Mouse (Mus musculus): ENCODE results near the gene Dpf3. TPM values are rescaled to one million over a fixed set of nuclear protein-coding genes. Genes with fewer than 3 reads are reported as not detected.

Gene Dpf3
- polyA plus RNA-seq, 1 experiment from 2014 or later = 6.6 TPM

- no peak for ATAC-seq (ENCODE audit: low read depth)
- Histone ChIP-seq H3K4me3 (replicated peaks) (no peak overlapping the region), H3K9me3 (replicated peaks) (no peaks in the 10 kb centered on the region), H3K27me3 (peaks cover 17% of the 10 kb centered on the region; the same call in 1 of the 2 replicates), H3K36me3 (no peaks in the 10 kb centered on the region), H3K4me2 (no peak overlapping the region), H3K9ac (no peak overlapping the region), H3K27ac (no peak overlapping the region), H3K4me1 (replicated peaks) (peaks cover 43% of the 10 kb centered on the region)
- 72% methylated on average over 9 of the region's 9 CpGs for WGBS (ENCODE audit: insufficient replicate concordance)
- no peak for DNase-seq
These were observed 17.4 kb downstream of the Dpf3 start for GRCm38 (mm10) chr12:83470085-83470484.

GRCm38 (mm10) chr12:83466508-83467430, 20.7 kb downstream of the Dpf3 start:
- H3K27ac ChIP-seq = peak overlapping the region; percentile 39
- H3K4me2 ChIP-seq = peak overlapping the region; percentile 34
- H3K36me3 ChIP-seq = peaks cover 6% of the 10 kb centered on the region
- peak; percentile 29 for DNase-seq
- WGBS (ENCODE audit: insufficient replicate concordance) = 31% methylated on average over 6 of the region's 6 CpGs
- peak; percentile 80 for ATAC-seq (ENCODE audit: low read depth)
- H3K4me1 ChIP-seq (replicated peaks) = peaks cover 32% of the 10 kb centered on the region
- peak overlapping the region; percentile 33; the same call in 1 of the 2 replicates for H3K9ac ChIP-seq
- peaks cover 7% of the 10 kb centered on the region; the same call in 1 of the 2 replicates for H3K27me3 ChIP-seq
- no peaks in the 10 kb centered on the region for H3K9me3 ChIP-seq (replicated peaks)
- no peak overlapping the region for H3K4me3 ChIP-seq (replicated peaks)

GRCm38 (mm10) chr12:83466053-83466452, 21.5 kb downstream of the Dpf3 start:
- Histone ChIP-seq H3K27ac (0 out of 2 replicates have a peak overlapping the region, but pooled peaks have one; percentile 8), H3K27me3 (no peaks in the 10 kb centered on the region), H3K4me1 (replicated peaks) (peaks cover 32% of the 10 kb centered on the region), H3K4me3 (replicated peaks) (no peak overlapping the region), H3K4me2 (no peak overlapping the region), H3K36me3 (peaks cover 9% of the 10 kb centered on the region), H3K9me3 (replicated peaks) (no peaks in the 10 kb centered on the region), H3K9ac (no peak overlapping the region)
- 79% methylated on average over 4 of the region's 4 CpGs for WGBS (ENCODE audit: insufficient replicate concordance)
- no peak; the same call in 1 of the 2 replicates for ATAC-seq (ENCODE audit: low read depth)
- DNase-seq = no peak

GRCm38 (mm10) chr12:83460272-83460671, 27.2 kb downstream of the Dpf3 start:
- Histone ChIP-seq H3K27ac (no peak overlapping the region), H3K4me3 (replicated peaks) (no peak overlapping the region), H3K9me3 (replicated peaks) (no peaks in the 10 kb centered on the region), H3K4me2 (no peak overlapping the region), H3K27me3 (no peaks in the 10 kb centered on the region), H3K9ac (no peak overlapping the region), H3K4me1 (replicated peaks) (peaks cover 31% of the 10 kb centered on the region), H3K36me3 (peaks cover 12% of the 10 kb centered on the region)
- DNase-seq = no peak
- ATAC-seq (ENCODE audit: low read depth) = no peak
- WGBS (ENCODE audit: insufficient replicate concordance) = 69% methylated on average over 3 of the region's 3 CpGs

- 58% methylated on average over 5 of the region's 5 CpGs for WGBS (ENCODE audit: insufficient replicate concordance)
- H3K4me3 ChIP-seq (replicated peaks) = no peak overlapping the region
- peaks cover 3% of the 10 kb centered on the region; the same call in 1 of the 2 replicates for H3K36me3 ChIP-seq
- H3K4me1 ChIP-seq (replicated peaks) = peaks cover 38% of the 10 kb centered on the region
- ATAC-seq (ENCODE audit: low read depth) (peak; percentile 70), DNase-seq (no peak)
- no peak overlapping the region for H3K4me2 ChIP-seq
- H3K27ac ChIP-seq = peak overlapping the region; percentile 62
- no peak overlapping the region for H3K9ac ChIP-seq
- no peaks in the 10 kb centered on the region for H3K9me3 ChIP-seq (replicated peaks)
- H3K27me3 ChIP-seq = peaks cover 3% of the 10 kb centered on the region; the same call in 1 of the 2 replicates
These were observed 32.7 kb downstream of the Dpf3 start for GRCm38 (mm10) chr12:83454697-83455321.

- Histone ChIP-seq H3K9me3 (replicated peaks) (no peaks in the 10 kb centered on the region), H3K27ac (no peak overlapping the region), H3K36me3 (peaks cover 3% of the 10 kb centered on the region; the same call in 1 of the 2 replicates), H3K4me3 (replicated peaks) (no peak overlapping the region), H3K27me3 (peaks cover 13% of the 10 kb centered on the region), H3K4me2 (no peak overlapping the region), H3K4me1 (replicated peaks) (peaks cover 31% of the 10 kb centered on the region), H3K9ac (no peak overlapping the region)
- DNase-seq (no peak), ATAC-seq (ENCODE audit: low read depth) (no peak)
- 48% methylated on average over 8 of the region's 8 CpGs for WGBS (ENCODE audit: insufficient replicate concordance)
These were observed 35.7 kb downstream of the Dpf3 start for GRCm38 (mm10) chr12:83451850-83452249.

- DNase-seq (no peak), ATAC-seq (ENCODE audit: low read depth) (no peak)
- WGBS (ENCODE audit: insufficient replicate concordance) = 90% methylated on average over 1 of the region's 1 CpGs
- no peak overlapping the region for H3K27ac ChIP-seq
- no peak overlapping the region for H3K9ac ChIP-seq
- peaks cover 37% of the 10 kb centered on the region for H3K4me1 ChIP-seq (replicated peaks)
- no peaks in the 10 kb centered on the region for H3K9me3 ChIP-seq (replicated peaks)
- no peak overlapping the region for H3K4me3 ChIP-seq (replicated peaks)
- H3K36me3 ChIP-seq = no peaks in the 10 kb centered on the region
- no peak overlapping the region for H3K4me2 ChIP-seq
- peaks cover 13% of the 10 kb centered on the region for H3K27me3 ChIP-seq
These were observed 37.0 kb downstream of the Dpf3 start for GRCm38 (mm10) chr12:83450471-83450870.

GRCm38 (mm10) chr12:83449202-83449601, 38.3 kb downstream of the Dpf3 start:
- H3K4me2 ChIP-seq = no peak overlapping the region
- WGBS (ENCODE audit: insufficient replicate concordance) = 68% methylated on average over 7 of the region's 7 CpGs

GRCm38 (mm10) chr12:83445587-83445986, 41.9 kb downstream of the Dpf3 start:
- 0 out of 2 replicates have a peak, but pooled peaks have one; percentile 45 for ATAC-seq (ENCODE audit: low read depth)

More at GRCm38 (mm10) chr12:83449202-83449601, 38.3 kb downstream of the Dpf3 start:
- no peaks in the 10 kb centered on the region for H3K36me3 ChIP-seq
- DNase-seq (no peak), ATAC-seq (ENCODE audit: low read depth) (no peak)
- no peak overlapping the region for H3K4me3 ChIP-seq (replicated peaks)
- H3K4me1 ChIP-seq (replicated peaks) = peaks cover 42% of the 10 kb centered on the region
- no peaks in the 10 kb centered on the region for H3K9me3 ChIP-seq (replicated peaks)
- H3K27me3 ChIP-seq = peaks cover 13% of the 10 kb centered on the region
- no peak overlapping the region for H3K27ac ChIP-seq
- H3K9ac ChIP-seq = no peak overlapping the region

GRCm38 (mm10) chr12:83444448-83444847, 43.1 kb downstream of the Dpf3 start:
- DNase-seq (no peak), ATAC-seq (ENCODE audit: low read depth) (no peak)
- Histone ChIP-seq H3K27ac (no peak overlapping the region), H3K4me2 (no peak overlapping the region), H3K36me3 (no peaks in the 10 kb centered on the region), H3K9ac (no peak overlapping the region), H3K9me3 (replicated peaks) (no peaks in the 10 kb centered on the region), H3K4me3 (replicated peaks) (no peak overlapping the region), H3K27me3 (peaks cover 7% of the 10 kb centered on the region), H3K4me1 (replicated peaks) (peaks cover 25% of the 10 kb centered on the region)
- 81% methylated on average over 2 of the region's 2 CpGs for WGBS (ENCODE audit: insufficient replicate concordance)

More at GRCm38 (mm10) chr12:83445587-83445986, 41.9 kb downstream of the Dpf3 start:
- H3K27me3 ChIP-seq = peaks cover 10% of the 10 kb centered on the region
- DNase-seq = no peak
- peaks cover 25% of the 10 kb centered on the region for H3K4me1 ChIP-seq (replicated peaks)
- H3K4me2 ChIP-seq = no peak overlapping the region
- H3K27ac ChIP-seq = no peak overlapping the region
- no peaks in the 10 kb centered on the region for H3K36me3 ChIP-seq
- no peaks in the 10 kb centered on the region for H3K9me3 ChIP-seq (replicated peaks)
- 76% methylated on average over 6 of the region's 6 CpGs for WGBS (ENCODE audit: insufficient replicate concordance)
- H3K4me3 ChIP-seq (replicated peaks) = no peak overlapping the region
- no peak overlapping the region for H3K9ac ChIP-seq

- Histone ChIP-seq H3K9ac (no peak overlapping the region), H3K4me3 (replicated peaks) (no peak overlapping the region), H3K36me3 (no peaks in the 10 kb centered on the region), H3K4me2 (no peak overlapping the region), H3K27ac (no peak overlapping the region), H3K4me1 (replicated peaks) (peaks cover 6% of the 10 kb centered on the region), H3K9me3 (replicated peaks) (no peaks in the 10 kb centered on the region), H3K27me3 (no peaks in the 10 kb centered on the region)
- DNase-seq = no peak
- ATAC-seq (ENCODE audit: low read depth) = no peak
- WGBS (ENCODE audit: insufficient replicate concordance) = 61% methylated on average over 2 of the region's 2 CpGs
These were observed 49.5 kb downstream of the Dpf3 start for GRCm38 (mm10) chr12:83438002-83438401.

All from liver, embryonic 13.5 days (tissue).